Mouse (Mus musculus): Measurements from ENCODE around the gene Btg1. TPM values are rescaled to one million over a fixed set of nuclear protein-coding genes. Genes with fewer than 3 reads are reported as not detected.

Gene Btg1
- polyA plus RNA-seq, 1 experiment, result 42.6 TPM

GRCm38 (mm10) chr10:96589781-96590180 lies 27.0 kb upstream of the Btg1 start:
- Histone ChIP-seq H3K9ac (ENCODE audit: low read depth, poor library complexity, severe bottlenecking) (no peak overlapping the region), H3K4me1 (ENCODE audit: control insufficient read depth, insufficient read depth, low read length) (no peaks in the 10 kb centered on the region), H3K4me3 (ENCODE audit: low read depth, low read length) (no peak overlapping the region), H3K9me3 (replicated peaks; ENCODE audit: control insufficient read depth, insufficient read depth, low read length, poor library complexity, severe bottlenecking) (no peaks in the 10 kb centered on the region), H3K27me3 (ENCODE audit: control insufficient read depth, insufficient read depth, low read length, poor library complexity, severe bottlenecking) (no peaks in the 10 kb centered on the region), H3K27ac (ENCODE audit: insufficient read depth, low read length) (no peak overlapping the region), H3K36me3 (ENCODE audit: control insufficient read depth, insufficient read depth, low read length, poor library complexity, severe bottlenecking) (no peaks in the 10 kb centered on the region)
- TF ChIP-seq EP300 (IDR thresholded peaks at IDR 0.05; ENCODE audit: insufficient read depth, low read depth, low read length), result no peak
- no peak for TF ChIP-seq CTCF (IDR thresholded peaks at IDR 0.05; ENCODE audit: low read depth, low read length)
- TF ChIP-seq POLR2A (IDR thresholded peaks at IDR 0.05; ENCODE audit: insufficient read depth, low read length), result no peak

- H3K9me3 ChIP-seq (replicated peaks; ENCODE audit: control insufficient read depth, insufficient read depth, low read length, poor library complexity, severe bottlenecking), result no peaks in the 10 kb centered on the region
- H3K27ac ChIP-seq (ENCODE audit: insufficient read depth, low read length), result no peak overlapping the region
- no peaks in the 10 kb centered on the region for H3K36me3 ChIP-seq (ENCODE audit: control insufficient read depth, insufficient read depth, low read length, poor library complexity, severe bottlenecking)
- no peak overlapping the region for H3K4me3 ChIP-seq (ENCODE audit: low read depth, low read length)
- TF ChIP-seq POLR2A (IDR thresholded peaks at IDR 0.05; ENCODE audit: insufficient read depth, low read length) (no peak), CTCF (IDR thresholded peaks at IDR 0.05; ENCODE audit: low read depth, low read length) (no peak), EP300 (IDR thresholded peaks at IDR 0.05; ENCODE audit: insufficient read depth, low read depth, low read length) (no peak)
- no peaks in the 10 kb centered on the region for H3K4me1 ChIP-seq (ENCODE audit: control insufficient read depth, insufficient read depth, low read length)
- no peaks in the 10 kb centered on the region for H3K27me3 ChIP-seq (ENCODE audit: control insufficient read depth, insufficient read depth, low read length, poor library complexity, severe bottlenecking)
- H3K9ac ChIP-seq (ENCODE audit: low read depth, poor library complexity, severe bottlenecking), result no peak overlapping the region
Measured at GRCm38 (mm10) chr10:96592089-96592488, 24.7 kb upstream of the Btg1 start.

GRCm38 (mm10) chr10:96595435-96596132 lies 21.2 kb upstream of the Btg1 start:
- Histone ChIP-seq H3K36me3 (ENCODE audit: control insufficient read depth, insufficient read depth, low read length, poor library complexity, severe bottlenecking) (no peaks in the 10 kb centered on the region), H3K27me3 (ENCODE audit: control insufficient read depth, insufficient read depth, low read length, poor library complexity, severe bottlenecking) (no peaks in the 10 kb centered on the region), H3K9me3 (replicated peaks; ENCODE audit: control insufficient read depth, insufficient read depth, low read length, poor library complexity, severe bottlenecking) (no peaks in the 10 kb centered on the region), H3K27ac (ENCODE audit: insufficient read depth, low read length) (no peak overlapping the region), H3K4me3 (ENCODE audit: low read depth, low read length) (no peak overlapping the region), H3K9ac (ENCODE audit: low read depth, poor library complexity, severe bottlenecking) (no peak overlapping the region), H3K4me1 (ENCODE audit: control insufficient read depth, insufficient read depth, low read length) (no peaks in the 10 kb centered on the region)
- TF ChIP-seq CTCF (IDR thresholded peaks at IDR 0.05; ENCODE audit: low read depth, low read length) (no peak), EP300 (IDR thresholded peaks at IDR 0.05; ENCODE audit: insufficient read depth, low read depth, low read length) (no peak), POLR2A (IDR thresholded peaks at IDR 0.05; ENCODE audit: insufficient read depth, low read length) (no peak)

GRCm38 (mm10) chr10:96596411-96596810 lies 20.4 kb upstream of the Btg1 start:
- no peak overlapping the region for H3K27ac ChIP-seq (ENCODE audit: insufficient read depth, low read length)
- no peaks in the 10 kb centered on the region for H3K9me3 ChIP-seq (replicated peaks; ENCODE audit: control insufficient read depth, insufficient read depth, low read length, poor library complexity, severe bottlenecking)
- H3K4me1 ChIP-seq (ENCODE audit: control insufficient read depth, insufficient read depth, low read length), result no peaks in the 10 kb centered on the region
- no peak overlapping the region for H3K4me3 ChIP-seq (ENCODE audit: low read depth, low read length)
- TF ChIP-seq CTCF (IDR thresholded peaks at IDR 0.05; ENCODE audit: low read depth, low read length) (no peak), EP300 (IDR thresholded peaks at IDR 0.05; ENCODE audit: insufficient read depth, low read depth, low read length) (no peak), POLR2A (IDR thresholded peaks at IDR 0.05; ENCODE audit: insufficient read depth, low read length) (no peak)
- no peaks in the 10 kb centered on the region for H3K27me3 ChIP-seq (ENCODE audit: control insufficient read depth, insufficient read depth, low read length, poor library complexity, severe bottlenecking)
- no peaks in the 10 kb centered on the region for H3K36me3 ChIP-seq (ENCODE audit: control insufficient read depth, insufficient read depth, low read length, poor library complexity, severe bottlenecking)
- H3K9ac ChIP-seq (ENCODE audit: low read depth, poor library complexity, severe bottlenecking), result no peak overlapping the region

GRCm38 (mm10) chr10:96599641-96600040 lies 17.2 kb upstream of the Btg1 start:
- Histone ChIP-seq H3K4me3 (ENCODE audit: low read depth, low read length) (no peak overlapping the region), H3K9me3 (replicated peaks; ENCODE audit: control insufficient read depth, insufficient read depth, low read length, poor library complexity, severe bottlenecking) (no peaks in the 10 kb centered on the region), H3K27ac (ENCODE audit: insufficient read depth, low read length) (no peak overlapping the region), H3K36me3 (ENCODE audit: control insufficient read depth, insufficient read depth, low read length, poor library complexity, severe bottlenecking) (no peaks in the 10 kb centered on the region), H3K4me1 (ENCODE audit: control insufficient read depth, insufficient read depth, low read length) (no peaks in the 10 kb centered on the region), H3K27me3 (ENCODE audit: control insufficient read depth, insufficient read depth, low read length, poor library complexity, severe bottlenecking) (no peaks in the 10 kb centered on the region), H3K9ac (ENCODE audit: low read depth, poor library complexity, severe bottlenecking) (no peak overlapping the region)
- TF ChIP-seq POLR2A (IDR thresholded peaks at IDR 0.05; ENCODE audit: insufficient read depth, low read length), result no peak
- no peak for TF ChIP-seq CTCF (IDR thresholded peaks at IDR 0.05; ENCODE audit: low read depth, low read length)
- TF ChIP-seq EP300 (IDR thresholded peaks at IDR 0.05; ENCODE audit: insufficient read depth, low read depth, low read length), result no peak

- Histone ChIP-seq H3K36me3 (ENCODE audit: control insufficient read depth, insufficient read depth, low read length, poor library complexity, severe bottlenecking) (no peaks in the 10 kb centered on the region), H3K4me3 (ENCODE audit: low read depth, low read length) (no peak overlapping the region), H3K9me3 (replicated peaks; ENCODE audit: control insufficient read depth, insufficient read depth, low read length, poor library complexity, severe bottlenecking) (no peaks in the 10 kb centered on the region), H3K4me1 (ENCODE audit: control insufficient read depth, insufficient read depth, low read length) (no peaks in the 10 kb centered on the region), H3K27me3 (ENCODE audit: control insufficient read depth, insufficient read depth, low read length, poor library complexity, severe bottlenecking) (no peaks in the 10 kb centered on the region), H3K27ac (ENCODE audit: insufficient read depth, low read length) (no peak overlapping the region), H3K9ac (ENCODE audit: low read depth, poor library complexity, severe bottlenecking) (no peak overlapping the region)
- no peak for TF ChIP-seq EP300 (IDR thresholded peaks at IDR 0.05; ENCODE audit: insufficient read depth, low read depth, low read length)
- TF ChIP-seq CTCF (IDR thresholded peaks at IDR 0.05; ENCODE audit: low read depth, low read length), result no peak
- TF ChIP-seq POLR2A (IDR thresholded peaks at IDR 0.05; ENCODE audit: insufficient read depth, low read length), result no peak
Measured at GRCm38 (mm10) chr10:96601670-96602069, 15.1 kb upstream of the Btg1 start.

Measured in ES-Bruce4 (cell line).